Mouse (Mus musculus) heart, adult 2 months (tissue): ENCODE data around the gene Guf1.

Experiments
- CTCF ChIP-seq: fragments of 200-600 bp; IDR thresholded peaks from 2 replicates; pipeline ENCODE4 v1.8.1; 2022; ENCODE audit warnings: antibody characterized with exemption, mild to moderate bottlenecking, moderate library complexity
- POLR2A ChIP-seq: fragments of 200-500 bp; IDR thresholded peaks from 2 replicates; pipeline ENCODE4 v1.6.1; 2011; ENCODE audit warnings: mild to moderate bottlenecking, low read depth, low read length, control low read depth; ENCODE audit not compliant: insufficient read depth

- TF ChIP-seq POLR2A (no peak), CTCF (peak; percentile 77)
Observed at GRCm38 (mm10) chr5:69520661-69521278, 36.0 kb upstream of the Guf1 start.
